Mouse (Mus musculus) left cerebral cortex, postnatal 36 days (tissue): ENCODE results near the gene Gm42906. TPM values are rescaled to one million over a fixed set of nuclear protein-coding genes. Genes with fewer than 3 reads are reported as not detected.

Experiments used
- DNase-seq, 2 experiments: peaks; one replicate each; pipeline ENCODE4 v3.0.0; 2021 to 2022; ENCODE audit warnings: low spot score in 2 of 2, mixed read lengths in 1 of 2
- intact Hi-C: fragments of 180-260 bp; cut with DNase I; formaldehyde crosslinking; loops from one replicate; pipeline ENCODE4 v1.15.1; 2025
- total RNA-seq, 2 experiments: library from RNA; stranded (reverse); gene quantifications; 2 replicates each; pipeline ENCODE4 v1.2.3; 2021

Gm42906 gene
- total RNA-seq, 2 experiments from 2014 or later = not detected

GRCm38 (mm10) chr5:151248671-151249620, 179.0 kb downstream of the Gm42906 start:
- intact Hi-C loops = loop anchor here (10.0 kb wide), 1 partner anchor 574 kb away; the partner anchor contains the start of gene Pds5b
- DNase-seq = no peak

GRCm38 (mm10) chr5:151248084-151248483, 179.9 kb downstream of the Gm42906 start:
- no peak for DNase-seq
- intact Hi-C loops = loop anchor here (10.0 kb wide), 1 partner anchor 573 kb away; the partner anchor contains the start of gene Pds5b

DNA sequence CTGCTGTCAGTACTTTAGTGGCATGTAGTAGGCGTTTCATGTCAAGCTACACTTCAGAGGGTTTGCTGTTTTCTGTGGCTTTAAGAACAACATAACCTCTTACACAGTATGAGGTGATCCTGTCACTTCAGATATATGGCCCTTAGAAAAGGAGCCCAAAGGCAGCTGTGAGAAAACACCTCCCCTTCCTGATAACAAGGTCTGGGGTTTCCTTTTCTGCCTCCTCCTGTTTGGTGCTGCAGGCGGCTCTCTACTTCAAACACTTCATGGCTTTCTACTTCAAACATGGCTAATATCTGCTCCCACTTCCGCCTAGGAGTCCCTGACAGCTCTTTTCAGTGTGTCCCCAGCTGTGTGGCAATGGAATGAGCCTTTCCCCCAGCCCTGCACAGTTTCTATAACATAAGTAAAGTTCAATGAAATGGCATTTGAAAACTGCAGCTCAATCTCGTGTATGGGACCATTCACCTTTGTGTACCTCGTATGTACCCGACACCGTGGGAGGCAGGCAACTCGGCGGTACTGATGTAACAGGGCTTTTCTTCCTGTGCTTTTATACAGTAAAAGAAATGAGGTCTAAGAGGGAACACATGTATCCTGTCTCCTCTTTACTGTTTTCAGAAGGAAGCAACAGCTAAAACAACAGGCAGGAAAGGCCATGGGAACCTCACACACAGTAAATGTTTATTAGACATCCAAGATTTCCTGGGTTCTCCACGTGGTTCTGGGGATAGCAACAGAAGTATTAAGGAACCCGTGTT, 180.7 kb downstream of the Gm42906 start:
- intact Hi-C loops = loop anchor here (10.0 kb wide), 1 partner anchor 572 kb away; the partner anchor contains the start of gene Pds5b
- DNase-seq = no peak

GRCm38 (mm10) chr5:151246287-151246686, 181.7 kb downstream of the Gm42906 start:
- no peak for DNase-seq
- intact Hi-C loops = loop anchor here (10.0 kb wide), 1 partner anchor 571 kb away; the partner anchor contains the start of gene Pds5b

GRCm38 (mm10) chr5:151245571-151245970, 182.4 kb downstream of the Gm42906 start:
- intact Hi-C loops = loop anchor here (10.0 kb wide), 1 partner anchor 571 kb away; the partner anchor contains the start of gene Pds5b
- DNase-seq = no peak

DNA sequence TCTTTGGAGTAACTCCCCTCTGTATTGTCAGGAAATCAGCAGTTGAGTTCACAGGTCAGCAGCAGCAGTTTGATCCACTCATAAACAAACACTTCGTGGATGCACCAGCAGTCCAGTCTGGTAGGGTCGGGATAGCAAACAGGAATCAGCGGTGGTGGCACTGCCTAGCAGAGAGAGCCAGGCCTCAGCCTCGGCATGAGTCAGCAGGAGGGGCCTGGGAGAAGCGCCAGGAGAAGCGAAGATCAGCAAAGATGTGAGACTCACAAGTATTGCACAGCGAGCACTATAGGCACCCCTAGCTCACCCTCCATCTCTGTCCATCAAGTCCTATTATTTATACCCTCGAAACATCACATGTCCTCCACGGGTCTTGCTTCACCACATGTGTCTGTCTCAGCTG, 189.2 kb downstream of the Gm42906 start:
- no peak for DNase-seq
- intact Hi-C loops = loop anchor here (10.0 kb wide), 2 partner anchors 94 to 126 kb away; no protein-coding TSS in a partner anchor

GRCm38 (mm10) chr5:151236411-151236810, 191.6 kb downstream of the Gm42906 start:
- intact Hi-C loops = loop anchor here (10.0 kb wide), 2 partner anchors 92 to 128 kb away; no protein-coding TSS in a partner anchor

DNA sequence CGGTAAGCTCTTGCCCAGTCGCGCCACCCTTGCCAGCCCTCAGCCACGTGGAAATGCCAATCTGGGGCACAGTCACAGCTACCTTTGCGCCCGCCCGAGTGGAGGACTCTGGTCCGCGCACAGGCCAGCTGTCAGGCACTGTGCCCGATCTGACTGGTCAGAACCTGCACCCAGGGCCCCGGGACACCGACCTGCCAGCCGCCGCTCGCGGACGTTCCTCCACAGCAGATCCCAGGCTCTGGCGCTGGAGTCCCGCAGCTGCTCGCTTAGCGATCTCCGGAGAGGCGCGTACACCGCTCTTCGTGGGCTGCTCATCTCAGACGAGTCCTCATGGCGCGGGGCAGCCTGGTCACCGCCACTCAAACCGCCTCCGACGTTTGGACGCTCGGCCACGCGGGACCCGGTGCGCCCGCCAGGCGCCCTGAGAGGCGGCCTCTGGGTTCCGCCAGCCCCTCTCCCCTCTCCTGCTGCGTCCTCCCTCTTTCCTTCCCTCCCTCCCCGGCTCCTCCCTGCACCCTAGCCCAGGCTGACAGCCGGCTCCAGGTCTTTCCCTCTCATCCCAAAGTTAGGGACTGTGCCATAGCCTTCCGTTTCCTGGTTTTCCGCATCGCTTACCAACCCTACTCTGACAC, 194.4 kb downstream of the Gm42906 start, which contains the start of gene Stard13:
Gene Stard13, minus strand, starts transcription at position 437 of the 632 bp plus-strand sequence.
- intact Hi-C loops = loop anchor here (10.0 kb wide), 2 partner anchors 89 to 131 kb away; no protein-coding TSS in a partner anchor
- DNase-seq = peak; percentile 39 to 49

More at GRCm38 (mm10) chr5:151236411-151236810, 191.6 kb downstream of the Gm42906 start:
- no peak for DNase-seq

GRCm38 (mm10) chr5:151232576-151233299, 195.2 kb downstream of the Gm42906 start:
- DNase-seq = no peak
- intact Hi-C loops = loop anchor here (10.0 kb wide), 2 partner anchors 88 to 132 kb away; no protein-coding TSS in a partner anchor

- DNase-seq = no peak
- intact Hi-C loops = loop anchor here (10.0 kb wide), 2 partner anchors 87 to 133 kb away; no protein-coding TSS in a partner anchor
Measured at GRCm38 (mm10) chr5:151231861-151232260, 196.1 kb downstream of the Gm42906 start.

- intact Hi-C loops = loop anchor here (10.0 kb wide), 2 partner anchors 87 to 133 kb away; no protein-coding TSS in a partner anchor
- DNase-seq = no peak
Measured at GRCm38 (mm10) chr5:151231411-151231810, 196.6 kb downstream of the Gm42906 start.

GRCm38 (mm10) chr5:151230427-151230826, 197.5 kb downstream of the Gm42906 start:
- DNase-seq = no peak
- intact Hi-C loops = loop anchor here (10.0 kb wide), 2 partner anchors 86 to 134 kb away; no protein-coding TSS in a partner anchor

GRCm38 (mm10) chr5:151228367-151229005, 199.5 kb downstream of the Gm42906 start:
- no peak for DNase-seq
- intact Hi-C loops = no loop called here

GRCm38 (mm10) chr5:151223696-151224366, 204.1 kb downstream of the Gm42906 start:
- DNase-seq = no peak
- intact Hi-C loops = no loop called here

- intact Hi-C loops = no loop called here
- DNase-seq = no peak
Measured at GRCm38 (mm10) chr5:151222791-151223190, 205.2 kb downstream of the Gm42906 start.

GRCm38 (mm10) chr5:151218689-151219115, 209.3 kb downstream of the Gm42906 start:
- intact Hi-C loops = no loop called here
- DNase-seq = no peak

DNA sequence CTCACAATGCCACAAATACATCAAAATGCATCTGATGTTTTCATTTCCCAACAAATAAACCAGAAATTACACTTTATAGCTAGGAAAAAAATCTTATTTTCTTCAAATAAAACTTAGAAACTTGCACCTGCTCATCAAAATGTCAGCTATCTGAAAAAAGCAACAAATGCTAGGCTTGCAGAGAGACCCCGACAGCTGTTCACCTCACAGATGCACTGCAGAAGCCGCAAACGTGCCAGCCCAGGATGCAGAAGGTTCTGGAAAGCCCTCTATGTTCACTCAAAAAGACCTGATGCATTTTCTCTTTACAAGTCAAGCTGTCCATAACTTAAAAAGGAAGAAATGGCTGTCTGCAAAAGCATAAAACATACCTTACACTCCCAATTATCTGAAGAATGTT, 214.9 kb downstream of the Gm42906 start:
- intact Hi-C loops = no loop called here
- DNase-seq = no peak
